Comparison of ENCODE assay signal across 8 mouse cellular contexts in genomic region chr9:65587270-65587572, GRCm38 (mm10). TPM values are rescaled to one million over a fixed set of nuclear protein-coding genes. Genes with fewer than 3 reads are reported as not detected.
DNase-seq lines count a peak whose midpoint lies in the region; ATAC-seq and TF ChIP-seq lines count a peak whose summit lies in the region.

No protein-coding gene starts in this region.

- H3K36me3 ChIP-seq in C2C12 (ENCODE audit: control insufficient read depth, insufficient read depth): peaks cover 24% of the 10 kb centered on the region
- H3K36me3 ChIP-seq in forebrain, embryonic 15.5 days: no peaks in the 10 kb centered on the region
- H3K36me3 ChIP-seq in liver, postnatal 0 days (replicated peaks; ENCODE audit: insufficient read depth, low read length): peaks cover 16% of the 10 kb centered on the region

- TF ChIP-seq CTCF in gastrocnemius, adult 2 months (IDR thresholded peaks at IDR 0.05): no peak
- TF ChIP-seq CTCF in C2C12 (IDR thresholded peaks at IDR 0.05; ENCODE audit: control insufficient read depth, insufficient read depth, insufficient read length): no peak
- TF ChIP-seq CTCF in liver, postnatal 0 days (IDR thresholded peaks at IDR 0.05; ENCODE audit: low read depth): no peak

- no peaks in the 10 kb centered on the region for H3K27me3 ChIP-seq in C2C12 (ENCODE audit: control insufficient read depth, insufficient read depth, insufficient read length)
- no peaks in the 10 kb centered on the region for H3K27me3 ChIP-seq in forebrain, embryonic 15.5 days
- H3K27me3 ChIP-seq in liver, postnatal 0 days (ENCODE audit: insufficient read depth, low read length): no peaks in the 10 kb centered on the region

- H3K79me2 ChIP-seq in C2C12 (ENCODE audit: control insufficient read depth, insufficient read depth): peaks cover 30% of the 10 kb centered on the region

- no peak for TF ChIP-seq EP300 in liver, postnatal 0 days (IDR thresholded peaks at IDR 0.05; ENCODE audit: low read depth)

- peak overlapping the region; percentile 99 for H3K4me2 ChIP-seq in forebrain, embryonic 15.5 days (replicated peaks)
- H3K4me2 ChIP-seq in liver, postnatal 0 days (ENCODE audit: low read depth, low read length): peak overlapping the region; percentile 94

- no peak overlapping the region for H3K27ac ChIP-seq in gastrocnemius, adult 2 months
- no peak overlapping the region for H3K27ac ChIP-seq in forebrain, embryonic 15.5 days (replicated peaks)
- H3K27ac ChIP-seq in liver, postnatal 0 days (ENCODE audit: low read depth): peak overlapping the region; percentile 66

- H3K4me3 ChIP-seq in gastrocnemius, adult 2 months: peak overlapping the region; percentile 71
- peak overlapping the region; percentile 44 for H3K4me3 ChIP-seq in C2C12 (ENCODE audit: insufficient read depth, poor library complexity, severe bottlenecking)
- peak overlapping the region; percentile 58 for H3K4me3 ChIP-seq in forebrain, embryonic 15.5 days
- peak overlapping the region; percentile 85 for H3K4me3 ChIP-seq in liver, postnatal 0 days (ENCODE audit: low read depth, low read length)

- ATAC-seq in forebrain, embryonic 15.5 days (replicated peaks): no peak
- ATAC-seq in liver, postnatal 0 days: peak; percentile 17
- no peak for ATAC-seq in cerebellum, adult (ENCODE audit: insufficient number of reproducible peaks, low FRiP score, low TSS enrichment)

- H3K4me1 ChIP-seq in forebrain, embryonic 15.5 days: peaks cover 34% of the 10 kb centered on the region
- peaks cover 24% of the 10 kb centered on the region for H3K4me1 ChIP-seq in liver, postnatal 0 days (ENCODE audit: insufficient read depth)

- intact Hi-C loops in gastrocnemius, adult 2 months (cut with DNase I): no loop called here

- peaks cover 10% of the 10 kb centered on the region for H3K79me3 ChIP-seq in C2C12 (ENCODE audit: low read depth)

- H3ac ChIP-seq in C2C12 (ENCODE audit: control insufficient read depth, insufficient read length, low read depth): peak overlapping the region; percentile 82

- WGBS in forebrain, embryonic 15.5 days: 0% methylated on average over 6 of the region's 6 CpGs
- 0% methylated on average over 6 of the region's 6 CpGs for whole genome bisulfite sequencing in liver, postnatal 0 days (ENCODE audit: insufficient replicate concordance)

- H3K9me3 ChIP-seq in forebrain, embryonic 15.5 days: no peaks in the 10 kb centered on the region
- H3K9me3 ChIP-seq in liver, postnatal 0 days (ENCODE audit: low read length): no peaks in the 10 kb centered on the region

- H3K9ac ChIP-seq in forebrain, embryonic 15.5 days (replicated peaks): peak overlapping the region; percentile 55; the same call in 1 of the 2 replicates
- peak overlapping the region; percentile 74 for H3K9ac ChIP-seq in liver, postnatal 0 days (replicated peaks)

- no peak for DNase-seq in gastrocnemius, adult 2 months
- no peak for DNase-seq in gastrocnemius, postnatal 10 days
- DNase-seq in liver, postnatal 0 days: no peak
- DNase-seq in layer of hippocampus, adult 9-11 months: no peak
- no peak for DNase-seq in spleen, adult 18-20 months

TF ChIP-seq in C2C12, 6 proteins besides CTCF, POLR2A, EP300 and RAD21:
- TF ChIP-seq MYOD1 (IDR thresholded peaks at IDR 0.05; ENCODE audit: control insufficient read depth, insufficient read length, low read depth): no peak
- no peak for TF ChIP-seq USF1 (IDR thresholded peaks at IDR 0.05; ENCODE audit: low read depth)
- TF ChIP-seq FOSL1 (IDR thresholded peaks at IDR 0.05; ENCODE audit: insufficient read depth, low read length, poor library complexity, severe bottlenecking): no peak
- no peak for TF ChIP-seq MYOG (IDR thresholded peaks at IDR 0.05; ENCODE audit: control insufficient read depth, extremely low read depth, insufficient read length)

RNA-seq across cellular contexts. Expression of gene Pif1, which starts 0.3 kb away (rescaled TPM):
- total RNA-seq in gastrocnemius, adult 2 months (2021): not detected
- total RNA-seq in gastrocnemius, postnatal 10 days (2021): 1 to 10 TPM in 1 of 2 experiments, under 1 TPM in 1; 0.92 to 1.4 TPM
- 10.8 TPM for polyA plus RNA-seq in C2C12 (2012; fragmentation: generic; extraction: Trizol)
- 11.8 and 12.4 TPM in 2 replicates for polyA plus RNA-seq in forebrain, embryonic 15.5 days (2015; fragmentation: Nextera tagmentation; extraction: Ambion mirVana)
- 3.2 and 3.5 TPM in 2 replicates for polyA plus RNA-seq in liver, postnatal 0 days (2015; fragmentation: Nextera tagmentation; extraction: Ambion mirVana)

RNA-seq across cellular contexts. Expression of gene Plekho2, which starts 7.4 kb away (rescaled TPM):
- total RNA-seq in gastrocnemius, adult 2 months (2021): 1 to 10 TPM; 4.4 to 4.5 TPM
- 10 to 100 TPM; 11.4 to 17.3 TPM for total RNA-seq in gastrocnemius, postnatal 10 days (2021)
- 23.3 TPM for polyA plus RNA-seq in C2C12 (2012; fragmentation: generic; extraction: Trizol)
- polyA plus RNA-seq in forebrain, embryonic 15.5 days (2015; fragmentation: Nextera tagmentation; extraction: Ambion mirVana): 5.1 and 5.2 TPM in 2 replicates
- polyA plus RNA-seq in liver, postnatal 0 days (2015; fragmentation: Nextera tagmentation; extraction: Ambion mirVana): 14.3 and 14.5 TPM in 2 replicates

RNA-seq across cellular contexts. Expression of gene Rbpms2, which starts 42.2 kb away (rescaled TPM):
- 1 to 10 TPM in 1 of 2 experiments, under 1 TPM in 1; 0.99 to 1.8 TPM for total RNA-seq in gastrocnemius, adult 2 months (2021)
- total RNA-seq in gastrocnemius, postnatal 10 days (2021): 1 to 10 TPM; 2.4 to 4.0 TPM
- 41.3 TPM for polyA plus RNA-seq in C2C12 (2012; fragmentation: generic; extraction: Trizol)
- polyA plus RNA-seq in forebrain, embryonic 15.5 days (2015; fragmentation: Nextera tagmentation; extraction: Ambion mirVana): 3.3 and 3.6 TPM in 2 replicates
- 23.5 and 26.1 TPM in 2 replicates for polyA plus RNA-seq in liver, postnatal 0 days (2015; fragmentation: Nextera tagmentation; extraction: Ambion mirVana)
